Mouse (Mus musculus) CH12.LX (cell line): Measurements from ENCODE around the gene Tcl1b2. TPM values are rescaled to one million over a fixed set of nuclear protein-coding genes. Genes with fewer than 3 reads are reported as not detected.

Source experiments
- polyA plus RNA-seq: library from polyadenylated mRNA; unstranded; fragments of >175 nt; gene quantifications from 2 replicates; pipeline ENCODE4 v1.2.1, GENCODE M21; 2012; ENCODE audit warnings: low read depth; ENCODE audit not compliant: insufficient read length
- total RNA-seq, 2 experiments: library from RNA; depleted of rRNA; stranded (reverse); fragments of 300-350 nt in 1 of 2; fragments of >200 nt in 1 of 2; gene quantifications; 2 replicates each; pipeline ENCODE4 v1.2.3; 2012 to 2014

Tcl1b2 gene
- total and polyA plus RNA-seq, 3 experiments = not detected

Other genes starting within 250 kb of the Tcl1b2 start
- gene Syne3, start 136.2 kb upstream of the Tcl1b2 start, total RNA-seq (2012; rRNA removed) = 16.6 and 18.7 TPM in 2 replicates
- gene Syne3, start 136.2 kb upstream of the Tcl1b2 start, total RNA-seq (2014; rRNA removed) = 5.3 and 5.5 TPM in 2 replicates
- 7.3 and 7.5 TPM in 2 replicates for gene Syne3, start 136.2 kb upstream of the Tcl1b2 start, polyA plus RNA-seq
- 38.5 and 51.6 TPM in 2 replicates for gene Glrx5, start 113.3 kb upstream of the Tcl1b2 start, total RNA-seq (2012; rRNA removed)
- gene Glrx5, start 113.3 kb upstream of the Tcl1b2 start, total RNA-seq (2014; rRNA removed) = 72.8 and 79.5 TPM in 2 replicates
- gene Glrx5, start 113.3 kb upstream of the Tcl1b2 start, polyA plus RNA-seq = 112 and 123 TPM in 2 replicates
- not detected in 2 replicates for gene Tcl1b1, start 13.7 kb downstream of the Tcl1b2 start, total RNA-seq (2012; rRNA removed)
- gene Tcl1b1, start 13.7 kb downstream of the Tcl1b2 start, total RNA-seq (2014; rRNA removed) = not detected in 2 replicates
- not detected in 2 replicates for gene Tcl1b1, start 13.7 kb downstream of the Tcl1b2 start, polyA plus RNA-seq
- not detected in 2 replicates for gene Tcl1b5, start 30.3 kb downstream of the Tcl1b2 start, total RNA-seq (2012; rRNA removed)
- gene Tcl1b5, start 30.3 kb downstream of the Tcl1b2 start, total RNA-seq (2014; rRNA removed) = not detected in 2 replicates
- gene Tcl1b5, start 30.3 kb downstream of the Tcl1b2 start, polyA plus RNA-seq = not detected in 2 replicates
- gene Tcl1b3, start 45.0 kb downstream of the Tcl1b2 start, total RNA-seq (2012; rRNA removed) = not detected in 2 replicates
- not detected in 2 replicates for gene Tcl1b3, start 45.0 kb downstream of the Tcl1b2 start, total RNA-seq (2014; rRNA removed)
- gene Tcl1b3, start 45.0 kb downstream of the Tcl1b2 start, polyA plus RNA-seq = not detected in 2 replicates
- gene Tcl1b4, start 55.9 kb downstream of the Tcl1b2 start, total RNA-seq (2012; rRNA removed) = not detected in 2 replicates
- gene Tcl1b4, start 55.9 kb downstream of the Tcl1b2 start, total RNA-seq (2014; rRNA removed) = not detected in 2 replicates
- not detected in 2 replicates for gene Tcl1b4, start 55.9 kb downstream of the Tcl1b2 start, polyA plus RNA-seq
- gene Tcl1, start 76.8 kb downstream of the Tcl1b2 start, total RNA-seq (2012; rRNA removed) = not detected in 2 replicates
- gene Tcl1, start 76.8 kb downstream of the Tcl1b2 start, total RNA-seq (2014; rRNA removed) = not detected in 2 replicates
- not detected in 2 replicates for gene Tcl1, start 76.8 kb downstream of the Tcl1b2 start, polyA plus RNA-seq
- not detected in 2 replicates for gene Tunar, start 187.9 kb downstream of the Tcl1b2 start, total RNA-seq (2012; rRNA removed)
- gene Tunar, start 187.9 kb downstream of the Tcl1b2 start, total RNA-seq (2014; rRNA removed) = not detected in 2 replicates
- gene Tunar, start 187.9 kb downstream of the Tcl1b2 start, polyA plus RNA-seq = not detected in 2 replicates